Mouse (Mus musculus): ENCODE measurements around the gene Selenok. TPM values are rescaled to one million over a fixed set of nuclear protein-coding genes. Genes with fewer than 3 reads are reported as not detected.

Gene Selenok
- total RNA-seq, 2 experiments from 2014 or later: 107 to 110 TPM

GRCm38 (mm10) chr14:30024387-30024786, 56.3 kb downstream of the Selenok start:
- no peak overlapping the region for H3K27ac ChIP-seq
- H3K4me3 ChIP-seq: no peak overlapping the region
- TF ChIP-seq CTCF (conservative IDR thresholded peaks at IDR 0.05): no peak
- DNase-seq (ENCODE audit: low spot score in 2 of 2): no peak

Small RNA genes within 50 kb of the gene (microRNA-seq; reads per million reads assigned to microRNA genes)
- 0 to 0.32 reads per million in 2 experiments for gene Mir6947

Other genes with a start within 250 kb of the Selenok start
- gene Cacna2d3, start 246.4 kb upstream of the Selenok start, total RNA-seq (2021): 100 to 1,000 TPM in 1 of 2 experiments, 10 to 100 TPM in 1; 98.7 to 101 TPM
- gene Actr8, start 10.0 kb downstream of the Selenok start, total RNA-seq (2021): 10 to 100 TPM; 84.0 to 90.4 TPM
- 1 to 10 TPM; 1.1 to 1.2 TPM for gene Il17rb, start 40.6 kb downstream of the Selenok start, total RNA-seq (2021)
- 1 to 10 TPM; 2.2 to 2.5 TPM for gene Chdh, start 40.7 kb downstream of the Selenok start, total RNA-seq (2021)

All from layer of hippocampus, adult 2 months (tissue).